Mouse (Mus musculus) heart, adult 11 months (tissue): ENCODE measurements around the gene Fkbp4.

Experiments used
- DNase-seq: peaks from one replicate; pipeline ENCODE4 v3.0.0; 2022

Fkbp4 gene

DNA sequence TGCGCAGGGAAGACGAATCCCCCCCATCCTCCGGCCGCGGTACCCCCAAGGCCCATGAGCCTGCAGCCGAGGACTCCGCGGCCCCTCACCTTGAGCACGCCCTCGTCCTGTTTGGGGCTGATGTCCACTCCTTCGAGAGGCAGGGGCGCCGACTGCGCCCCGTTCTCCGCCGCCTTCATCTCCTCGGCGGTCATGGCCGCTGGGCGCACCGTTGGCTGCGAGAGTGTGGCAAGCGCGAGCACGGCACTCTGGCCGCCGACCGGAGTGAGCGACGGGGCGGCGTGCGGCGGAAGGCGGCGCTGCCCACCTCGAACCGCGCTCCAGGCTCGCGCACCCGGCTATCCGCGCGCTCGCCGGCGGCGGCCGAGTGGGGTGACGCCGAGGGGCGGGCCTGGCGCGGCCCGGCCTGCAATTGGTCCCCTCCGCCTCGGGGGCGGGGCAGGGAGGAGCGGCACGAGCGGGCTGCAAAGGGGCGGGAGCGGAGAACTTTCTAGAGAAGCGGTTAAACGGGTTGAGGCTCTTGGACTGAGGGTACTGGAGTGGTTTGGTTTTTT is at the start of gene Fkbp4:
TSS of gene Fkbp4 (minus strand) at position 361 of the 554 bp plus-strand sequence.
- DNase-seq = peak; percentile 100

DNA sequence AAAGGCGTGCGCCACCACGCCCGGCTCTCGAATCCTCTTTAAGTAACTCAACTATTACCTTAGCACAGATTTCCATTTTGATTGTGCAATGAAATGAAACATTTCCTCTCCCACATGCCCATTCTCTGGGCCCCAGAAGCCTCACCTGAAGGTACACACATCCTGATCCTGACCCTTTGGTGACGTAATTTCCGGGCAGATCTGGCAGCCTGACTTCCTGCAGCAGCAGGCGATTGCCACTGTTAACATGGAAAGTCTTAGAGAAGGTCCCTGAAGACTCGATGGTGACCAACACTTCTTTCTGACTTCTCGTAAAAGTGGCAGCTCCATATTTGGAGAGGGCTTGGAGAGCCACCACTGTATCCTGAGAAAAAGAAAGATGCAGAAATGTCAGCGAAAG is 49.3 kb upstream of the Fkbp4 start:
- peak; percentile 86 for DNase-seq

GRCm38 (mm10) chr6:128479463-128480454 is 41.3 kb upstream of the Fkbp4 start:
- DNase-seq = peak; percentile 99

DNA sequence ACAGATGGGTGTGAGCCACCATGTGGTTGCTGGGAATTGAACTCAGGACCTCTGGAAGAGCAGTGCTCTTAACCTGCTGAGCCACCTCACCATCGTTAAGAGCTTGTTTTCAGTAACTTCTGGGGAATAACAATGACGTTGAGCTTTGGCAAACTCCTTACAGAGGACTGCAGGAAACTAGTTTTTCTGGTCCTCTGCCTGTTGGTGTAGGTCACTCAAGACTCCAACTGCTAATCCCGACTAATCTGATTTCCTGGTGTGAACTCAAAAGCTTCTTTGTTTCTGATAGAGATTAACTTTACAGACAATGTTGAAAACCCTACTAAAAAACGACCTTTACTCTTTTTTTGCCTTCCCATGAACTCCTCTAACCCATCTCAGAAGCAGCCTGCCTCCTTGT is 39.0 kb upstream of the Fkbp4 start:
- DNase-seq = no peak

GRCm38 (mm10) chr6:128474112-128474511 is 35.6 kb upstream of the Fkbp4 start:
- peak; percentile 66 for DNase-seq

GRCm38 (mm10) chr6:128469451-128469850 is 31.0 kb upstream of the Fkbp4 start:
- peak; percentile 82 for DNase-seq

- DNase-seq = peak; percentile 7
Observed at GRCm38 (mm10) chr6:128467298-128467697, 28.8 kb upstream of the Fkbp4 start.

DNA sequence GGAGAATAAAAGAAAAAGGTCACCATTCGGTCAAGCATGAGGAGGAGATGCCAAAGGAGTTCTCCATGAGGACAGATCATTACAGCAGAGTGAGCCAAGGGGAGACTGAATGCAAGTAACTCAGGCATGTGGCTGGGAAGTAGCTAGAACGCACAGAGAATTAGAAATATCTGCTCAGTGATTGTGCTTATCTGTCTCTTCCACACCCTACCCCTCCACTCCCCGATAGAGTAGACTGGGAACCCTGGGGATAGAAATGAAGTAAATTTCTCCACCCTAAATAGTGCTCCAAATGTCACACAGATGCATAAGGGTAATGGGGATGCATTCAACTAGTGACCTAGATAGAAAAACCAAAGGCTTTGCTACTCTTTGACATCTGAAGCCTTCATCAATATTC is 28.1 kb upstream of the Fkbp4 start:
- DNase-seq = no peak

DNA sequence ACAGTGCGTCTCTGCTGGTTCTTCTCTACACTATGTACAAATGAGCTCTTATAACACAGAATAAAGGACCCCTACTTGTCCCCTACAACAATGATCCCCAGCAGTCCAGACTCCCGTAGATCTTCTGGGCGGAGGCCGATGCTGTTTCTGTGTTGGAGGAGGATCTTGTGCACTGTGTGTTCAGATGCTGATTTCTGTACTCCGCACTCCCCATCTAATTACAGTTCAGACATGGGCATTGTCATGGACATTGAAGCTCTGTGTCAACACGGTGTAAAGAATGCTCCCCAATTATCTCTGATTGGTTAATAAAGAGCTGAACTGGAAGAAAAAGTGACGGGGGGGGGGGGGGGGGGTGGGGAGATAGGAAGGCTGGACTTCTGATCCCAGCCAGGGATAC is 27.6 kb upstream of the Fkbp4 start:
- DNase-seq = peak; percentile 48

- peak; percentile 51 for DNase-seq
Observed at GRCm38 (mm10) chr6:128464996-128465395, 26.5 kb upstream of the Fkbp4 start.

- DNase-seq = peak; percentile 64
Observed at GRCm38 (mm10) chr6:128461606-128462005, 23.1 kb upstream of the Fkbp4 start.

DNA sequence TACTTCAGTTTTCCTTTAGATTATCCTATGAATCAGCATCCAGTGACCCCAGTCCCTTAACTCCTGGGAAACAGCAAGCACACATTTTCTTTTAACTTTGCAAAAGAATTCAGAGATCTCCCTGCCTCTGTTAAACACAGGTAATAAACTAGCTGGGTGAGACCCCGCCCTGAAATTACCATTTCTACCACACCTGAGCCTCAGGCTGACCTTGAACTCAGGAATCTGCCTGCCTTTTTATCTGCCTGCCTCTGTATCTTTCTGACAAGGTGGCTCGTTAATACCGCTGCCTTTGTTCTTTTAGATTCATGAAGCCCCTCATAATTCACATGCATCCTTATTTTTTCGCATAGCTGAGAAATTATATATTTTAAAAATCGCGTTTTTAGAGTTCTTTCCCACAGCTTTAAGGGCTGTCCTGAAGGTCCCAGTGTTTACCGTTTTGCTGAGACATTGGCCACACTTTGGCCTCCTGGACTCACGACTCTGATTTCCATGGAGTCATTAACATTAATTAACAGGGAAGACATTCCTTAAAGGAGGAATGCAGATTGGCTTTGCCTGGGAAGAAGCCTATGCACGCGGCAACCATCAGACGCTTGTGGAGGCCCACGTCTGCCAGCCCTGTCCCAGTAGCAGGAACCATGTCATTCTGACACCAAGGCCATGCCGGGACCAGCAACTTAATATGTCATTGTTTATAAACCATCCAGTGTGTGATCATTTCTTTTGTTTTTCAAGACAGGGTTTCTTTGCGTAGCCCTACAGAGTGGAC is 22.4 kb upstream of the Fkbp4 start:
- peak; percentile 12 for DNase-seq

DNA sequence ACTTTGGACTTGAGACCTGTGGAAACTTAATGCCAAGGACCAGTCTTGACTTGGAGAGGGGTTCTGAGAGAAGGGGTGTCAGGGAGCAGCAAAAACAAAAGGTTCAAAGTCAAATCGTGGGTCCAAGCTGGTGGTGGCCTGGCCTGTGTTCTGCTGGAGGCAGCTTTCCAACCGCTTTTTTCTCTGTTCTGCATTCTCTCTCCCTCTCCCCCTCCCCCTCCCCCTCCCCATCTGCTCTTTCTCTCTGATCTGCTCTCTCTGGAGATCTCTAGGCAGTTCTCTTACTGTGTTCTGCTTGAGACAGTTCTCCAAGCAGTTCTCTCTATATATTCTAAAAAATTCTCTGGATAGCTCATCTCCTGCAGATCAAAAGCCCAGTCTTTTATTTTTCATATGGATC is 21.8 kb upstream of the Fkbp4 start:
- DNase-seq = peak; percentile 33

GRCm38 (mm10) chr6:128457186-128457585 is 18.7 kb upstream of the Fkbp4 start:
- DNase-seq = peak; percentile 60

DNA sequence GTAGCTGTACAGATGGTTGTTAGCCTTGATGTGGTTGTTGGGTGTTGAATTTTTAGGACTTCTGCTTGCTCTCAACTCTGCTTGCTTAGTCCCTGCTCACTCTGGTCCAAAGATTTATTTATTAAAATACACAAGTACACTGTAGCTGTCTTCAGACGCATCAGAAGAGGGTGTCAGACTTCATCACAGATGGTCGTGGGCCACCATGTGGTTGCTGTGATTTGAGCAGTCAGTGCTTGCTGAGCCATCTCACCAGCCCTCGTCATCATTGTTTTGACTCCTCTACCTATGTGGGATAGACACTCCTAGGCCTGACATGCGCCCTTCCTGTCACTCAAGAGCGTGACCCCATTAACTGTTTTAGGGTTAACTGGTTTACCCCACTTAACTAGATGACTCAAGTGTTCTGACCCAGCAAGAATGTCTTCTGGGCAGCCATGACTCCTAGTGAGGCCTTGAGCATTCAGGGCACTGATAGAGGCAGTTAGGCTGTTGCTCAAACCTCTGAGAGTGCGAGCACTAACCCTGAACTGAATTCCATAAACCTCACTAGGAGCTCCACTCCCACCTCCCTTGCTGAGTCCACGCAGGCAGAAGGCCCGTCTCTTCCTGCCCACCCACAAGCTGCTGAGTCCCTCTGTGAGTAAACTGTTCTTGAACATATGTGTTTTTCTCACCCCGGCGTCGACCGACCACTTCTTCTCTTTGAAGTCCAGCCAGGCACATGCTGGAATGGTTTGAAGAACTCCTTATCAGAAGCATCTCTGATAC is 17.5 kb upstream of the Fkbp4 start:
- peak; percentile 73 for DNase-seq

- no peak for DNase-seq
Observed at GRCm38 (mm10) chr6:128447063-128447462, 8.6 kb upstream of the Fkbp4 start.

- peak; percentile 96 for DNase-seq
Observed at GRCm38 (mm10) chr6:128445761-128446535, 7.5 kb upstream of the Fkbp4 start.

- DNase-seq = no peak
Observed at GRCm38 (mm10) chr6:128440238-128440637, 1.8 kb upstream of the Fkbp4 start.

GRCm38 (mm10) chr6:128438871-128439341 is 429 bp upstream of the Fkbp4 start:
- peak; percentile 93 for DNase-seq

DNA sequence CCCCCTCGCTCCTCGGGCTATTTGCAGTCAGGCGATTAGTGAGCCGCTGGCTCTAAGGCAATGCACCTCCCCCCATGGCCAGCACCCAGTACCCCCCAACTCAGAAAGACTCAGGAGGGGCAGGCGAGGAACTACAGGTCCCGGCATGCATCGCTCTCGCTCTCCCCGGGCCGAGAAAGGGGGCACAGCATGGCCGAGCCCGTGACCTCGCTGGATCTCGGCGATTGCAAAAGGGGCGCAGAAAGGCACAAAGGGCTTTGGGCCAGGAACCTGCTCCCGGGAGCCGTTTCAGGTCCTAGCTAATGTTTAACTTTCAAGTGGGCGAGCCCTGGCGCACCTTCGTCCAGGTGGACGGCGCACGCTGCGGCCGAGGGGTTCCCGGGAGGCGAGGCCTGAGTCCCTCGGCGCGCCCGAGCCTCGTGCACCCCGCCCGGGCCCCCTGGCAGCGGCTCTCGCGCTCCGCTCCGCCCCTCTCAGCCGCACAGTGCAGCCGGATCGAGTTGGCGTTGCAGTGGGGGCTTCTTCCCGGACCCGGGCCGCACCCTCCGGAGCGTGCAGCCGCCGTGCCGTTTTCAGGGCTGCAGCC is 653 bp downstream of the Fkbp4 start:
- peak; percentile 98 for DNase-seq

- no peak for DNase-seq
Observed at GRCm38 (mm10) chr6:128437288-128437687, 1.2 kb downstream of the Fkbp4 start.
